In the genomic region with DNA sequence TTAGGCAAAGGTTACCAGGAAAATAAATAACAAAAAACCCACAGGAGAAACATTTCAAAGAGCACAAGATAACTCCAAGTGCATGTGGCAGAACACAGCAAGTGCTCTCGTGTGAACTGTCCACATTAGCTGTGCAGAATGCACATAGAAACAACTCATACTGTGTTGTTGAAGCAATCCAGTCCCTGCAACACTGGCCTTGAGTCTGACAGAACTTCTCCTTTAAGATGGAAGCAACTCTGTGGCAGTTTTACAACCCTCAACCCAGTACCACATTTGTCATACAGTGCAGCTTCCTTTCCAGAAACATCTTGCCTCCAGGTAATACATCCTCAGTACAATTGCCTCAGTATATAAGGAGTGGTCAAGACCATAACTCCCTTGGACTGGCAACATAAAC, we compare ENCODE assay signal across 9 mouse cellular contexts. TPM values are rescaled to one million over a fixed set of nuclear protein-coding genes. Genes with fewer than 3 reads are reported as not detected.
A peak's percentile ranks its signal among the peaks of the same experiment; 100 is the strongest.
DNase-seq lines count a peak whose midpoint lies in the region; ATAC-seq and TF ChIP-seq lines count a peak whose summit lies in the region.
"Had no signal": no experiment of that assay in that cellular context is flagged by ENCODE, and none has a peak within 500 bp of the region (broad histone marks: within the 10 kb centered on the region; RNA-seq: fewer than 3 reads in every experiment).

No protein-coding gene starts in this region.

- TF ChIP-seq EP300 in heart, adult 2 months (IDR thresholded peaks at IDR 0.05; ENCODE audit: insufficient read depth, low read depth, low read length) = no peak

- no peak for DNase-seq in heart, adult 2 months
- no peak for DNase-seq in heart, postnatal 4 days
- peak; percentile 25 for DNase-seq in CD4-positive helper T cell, adult 2 months (ENCODE audit: low read depth, low spot score)
- DNase-seq in hindbrain, embryonic 11.5 days (ENCODE audit: low spot score) = no peak
- DNase-seq in thymus, postnatal 25 days = no peak
- DNase-seq in cerebellum, postnatal 14 days = no peak
- DNase-seq: kidney, adult 9 months had no signal

- H3K9me3 ChIP-seq in hindbrain, embryonic 11.5 days (ENCODE audit: control insufficient read depth, low read length) = no peaks in the 10 kb centered on the region

- peaks cover 31% of the 10 kb centered on the region for H3K36me3 ChIP-seq in heart, adult 2 months (ENCODE audit: control insufficient read depth, insufficient read depth, low read length)
- H3K36me3 ChIP-seq in hindbrain, embryonic 11.5 days (ENCODE audit: control insufficient read depth, insufficient read depth, low read length) = no peaks in the 10 kb centered on the region
- H3K36me3 ChIP-seq in macrophage (ENCODE audit: inconsistent target) = no peaks in the 10 kb centered on the region

- H3K9ac ChIP-seq in heart, adult 2 months (ENCODE audit: low read depth, low read length) = peak overlapping the region; percentile 23; the same call in 1 of the 2 replicates
- no peak overlapping the region for H3K9ac ChIP-seq in hindbrain, embryonic 11.5 days (ENCODE audit: low read depth, low read length)

- H3K4me2 ChIP-seq in hindbrain, embryonic 11.5 days (replicated peaks; ENCODE audit: low read depth, low read length) = 0 out of 2 replicates have a peak overlapping the region, but pooled peaks have one; percentile 91

- peaks cover 28% of the 10 kb centered on the region for H3K4me1 ChIP-seq in heart, adult 2 months (ENCODE audit: control insufficient read depth, insufficient read depth, low read length)
- peaks cover 8% of the 10 kb centered on the region for H3K4me1 ChIP-seq in hindbrain, embryonic 11.5 days (replicated peaks; ENCODE audit: control insufficient read depth, insufficient read depth, low read length)

- H3K27me3 ChIP-seq in heart, adult 2 months (ENCODE audit: control insufficient read depth, insufficient read depth, low read length) = no peaks in the 10 kb centered on the region
- H3K27me3 ChIP-seq in hindbrain, embryonic 11.5 days (ENCODE audit: control insufficient read depth, insufficient read depth, low read length) = no peaks in the 10 kb centered on the region

- intact Hi-C loops in heart, adult 2 months (cut with DNase I) = loop anchor here (5.0 to 10.0 kb wide), 4 partner anchors 138 to 1488 kb away; a partner anchor contains a TSS

- no peak for TF ChIP-seq CTCF in heart, adult 2 months (IDR thresholded peaks at IDR 0.05)

- 11% methylated on average over 1 of the region's 1 CpGs for WGBS in heart, adult 2 months
- 72% methylated on average over 1 of the region's 1 CpGs for WGBS in hindbrain, embryonic 11.5 days
- 9% methylated on average over 1 of the region's 1 CpGs for WGBS in macrophage (ENCODE audit: missing documents)

- no peak for ATAC-seq in hindbrain, embryonic 11.5 days (ENCODE audit: low FRiP score)
- no peak for ATAC-seq in CD4-positive, CD25-positive, alpha-beta regulatory T cell, adult 4 months

- peaks cover 11% of the 10 kb centered on the region for H3K79me2 ChIP-seq in heart, adult 2 months (replicated peaks; ENCODE audit: control insufficient read depth, insufficient read depth, low read length)
- H3K79me2 ChIP-seq in macrophage (ENCODE audit: inconsistent target) = peaks cover 55% of the 10 kb centered on the region

- no peak for TF ChIP-seq POLR2A in heart, adult 2 months (IDR thresholded peaks at IDR 0.05; ENCODE audit: insufficient read depth, low read depth, low read length)

- H3K27ac ChIP-seq in heart, adult 2 months = no peak overlapping the region; the same call in 1 of the 2 replicates
- H3K27ac ChIP-seq in hindbrain, embryonic 11.5 days (ENCODE audit: low read depth, low read length) = no peak overlapping the region
- H3K27ac ChIP-seq in macrophage = peak overlapping the region; percentile 97

- peak overlapping the region; percentile 91; the same call in 1 of the 2 replicates for H3K4me3 ChIP-seq in heart, adult 2 months
- H3K4me3 ChIP-seq in hindbrain, embryonic 11.5 days (ENCODE audit: low read depth, low read length) = no peak overlapping the region; the same call in 1 of the 2 replicates
- peak overlapping the region; percentile 78 for H3K4me3 ChIP-seq in macrophage (ENCODE audit: inconsistent target)

RNA-seq across cellular contexts. Expression of a gene that starts 2.0 kb away (rescaled TPM):
- 10 to 100 TPM; 67.6 to 71.9 TPM for total RNA-seq in heart, adult 2 months (2021)
- polyA plus RNA-seq in heart, adult 2 months (2012; rRNA removed) = 67.1 and 89.9 TPM in 2 replicates
- 10 to 100 TPM; 79.1 to 81.3 TPM for total RNA-seq in heart, postnatal 4 days (2021)
- 6.0 and 8.1 TPM in 2 replicates for polyA plus RNA-seq in hindbrain, embryonic 11.5 days (2014; fragmentation: Nextera tagmentation; extraction: Ambion mirVana)
- 100 to 1,000 TPM in 25 of 26 experiments, 10 to 100 TPM in 1; 98.1 to 413 (median 178) TPM for total RNA-seq in macrophage (2018; cell fraction: chromatin; rRNA removed)
- total RNA-seq in macrophage (2018; cell fraction: cytosol; rRNA removed) = 100 to 1,000 TPM in 11 of 26 experiments, 10 to 100 TPM in 15; 71.3 to 140 (median 90.6) TPM
- total RNA-seq in macrophage (2018; cell fraction: nucleus; rRNA removed) = 100 to 1,000 TPM in 17 of 26 experiments, 10 to 100 TPM in 9; 76.1 to 264 (median 129) TPM
- polyA plus RNA-seq in macrophage (2018) = 68.2 to 77.4 TPM (median 74.2 TPM) in 3 replicates
- 1 to 10 TPM; 6.7 to 9.1 TPM for polyA plus RNA-seq in CD4-positive, CD25-positive, alpha-beta regulatory T cell, adult 4 months (2017; shearing (Covaris generic))

RNA-seq across cellular contexts. Expression of a gene that starts 25.6 kb away (rescaled TPM):
- total RNA-seq in heart, adult 2 months (2021) = 1 to 10 TPM; 4.2 to 5.3 TPM
- polyA plus RNA-seq in heart, adult 2 months (2012; rRNA removed) = 12.8 and 19.2 TPM in 2 replicates
- total RNA-seq in heart, postnatal 4 days (2021) = 1 to 10 TPM; 6.6 to 8.5 TPM
- polyA plus RNA-seq in hindbrain, embryonic 11.5 days (2014; fragmentation: Nextera tagmentation; extraction: Ambion mirVana) = 3.2 and 3.3 TPM in 2 replicates
- total RNA-seq in macrophage (2018; cell fraction: chromatin; rRNA removed) = 10 to 100 TPM; 21.2 to 71.7 (median 39.4) TPM
- 1 to 10 TPM in 24 of 26 experiments, under 1 TPM in 2; 0.81 to 3.6 (median 1.7) TPM for total RNA-seq in macrophage (2018; cell fraction: cytosol; rRNA removed)
- total RNA-seq in macrophage (2018; cell fraction: nucleus; rRNA removed) = 10 to 100 TPM; 17.0 to 69.2 (median 24.3) TPM
- 1.4 to 2.3 TPM (median 2.1 TPM) in 3 replicates for polyA plus RNA-seq in macrophage (2018)
- polyA plus RNA-seq in CD4-positive, CD25-positive, alpha-beta regulatory T cell, adult 4 months (2017; shearing (Covaris generic)) = 1 to 10 TPM; 2.9 to 4.2 TPM

RNA-seq across cellular contexts. Expression of a gene that starts 28.1 kb away (rescaled TPM):
- total RNA-seq in heart, adult 2 months (2021) = 10 to 100 TPM; 31.9 to 35.0 TPM
- 27.0 and 29.7 TPM in 2 replicates for polyA plus RNA-seq in heart, adult 2 months (2012; rRNA removed)
- total RNA-seq in heart, postnatal 4 days (2021) = 10 to 100 TPM; 51.5 to 54.7 TPM
- polyA plus RNA-seq in hindbrain, embryonic 11.5 days (2014; fragmentation: Nextera tagmentation; extraction: Ambion mirVana) = 112 and 114 TPM in 2 replicates
- 10 to 100 TPM in 16 of 26 experiments, 1 to 10 TPM in 10; 5.5 to 20.2 (median 12.1) TPM for total RNA-seq in macrophage (2018; cell fraction: chromatin; rRNA removed)
- total RNA-seq in macrophage (2018; cell fraction: cytosol; rRNA removed) = 10 to 100 TPM; 19.5 to 34.9 (median 26.6) TPM
- total RNA-seq in macrophage (2018; cell fraction: nucleus; rRNA removed) = 10 to 100 TPM in 19 of 26 experiments, 1 to 10 TPM in 7; 7.3 to 22.5 (median 12.8) TPM
- polyA plus RNA-seq in macrophage (2018) = 13.6 to 44.2 TPM (median 27.9 TPM) in 3 replicates
- 10 to 100 TPM; 45.4 to 48.2 TPM for polyA plus RNA-seq in CD4-positive, CD25-positive, alpha-beta regulatory T cell, adult 4 months (2017; shearing (Covaris generic))

RNA-seq across cellular contexts. Expression of a gene that starts 33.6 kb away (rescaled TPM):
- total RNA-seq in heart, adult 2 months (2021) = 1 to 10 TPM in 1 of 2 experiments, under 1 TPM in 1; 0.89 to 1.5 TPM
- polyA plus RNA-seq in heart, adult 2 months (2012; rRNA removed) = 1.7 and 2.2 TPM in 2 replicates
- total RNA-seq in heart, postnatal 4 days (2021) = 1 to 10 TPM; 4.1 to 5.9 TPM
- polyA plus RNA-seq in hindbrain, embryonic 11.5 days (2014; fragmentation: Nextera tagmentation; extraction: Ambion mirVana) = 3.1 and 5.1 TPM in 2 replicates
- 1 to 10 TPM in 1 of 26 experiments, under 1 TPM in 3, not detected in 22; 0.25 to 2.0 (median 0.43) TPM for total RNA-seq in macrophage (2018; cell fraction: chromatin; rRNA removed)
- under 1 TPM in 1 of 26 experiments, not detected in 25; 0.04 TPM for total RNA-seq in macrophage (2018; cell fraction: cytosol; rRNA removed)
- total RNA-seq in macrophage (2018; cell fraction: nucleus; rRNA removed) = under 1 TPM in 1 of 26 experiments, not detected in 25; 0.34 TPM
- 0.07 TPM in 1 of 3 replicates, not detected in the others for polyA plus RNA-seq in macrophage (2018)
- polyA plus RNA-seq in CD4-positive, CD25-positive, alpha-beta regulatory T cell, adult 4 months (2017; shearing (Covaris generic)) = not detected

RNA-seq across cellular contexts. Expression of a gene that starts 53.0 kb away (rescaled TPM):
- not detected for total RNA-seq in heart, adult 2 months (2021)
- polyA plus RNA-seq in heart, adult 2 months (2012; rRNA removed) = 0.03 and 0.06 TPM in 2 replicates
- total RNA-seq in heart, postnatal 4 days (2021) = not detected
- polyA plus RNA-seq in hindbrain, embryonic 11.5 days (2014; fragmentation: Nextera tagmentation; extraction: Ambion mirVana) = 0.11 TPM in 1 of 2 replicates, not detected in the other
- not detected for total RNA-seq in macrophage (2018; cell fraction: chromatin; rRNA removed)
- not detected for total RNA-seq in macrophage (2018; cell fraction: cytosol; rRNA removed)
- not detected for total RNA-seq in macrophage (2018; cell fraction: nucleus; rRNA removed)
- polyA plus RNA-seq in macrophage (2018) = not detected in 3 replicates
- polyA plus RNA-seq in CD4-positive, CD25-positive, alpha-beta regulatory T cell, adult 4 months (2017; shearing (Covaris generic)) = not detected
